Mouse (Mus musculus): ENCODE measurements at regions not wholly inside any gene's neighbourhood (a gene's known extent, or its start where the extent isn't known, plus 50 kb on each side); places are given as distances from the start of the nearest gene placed in this dataset.
"Not testable (repeated sequence)": the region's sequence is repeated elsewhere in the genome, so short reads cannot be mapped to it uniquely, and the experiment has no call there.

DNA sequence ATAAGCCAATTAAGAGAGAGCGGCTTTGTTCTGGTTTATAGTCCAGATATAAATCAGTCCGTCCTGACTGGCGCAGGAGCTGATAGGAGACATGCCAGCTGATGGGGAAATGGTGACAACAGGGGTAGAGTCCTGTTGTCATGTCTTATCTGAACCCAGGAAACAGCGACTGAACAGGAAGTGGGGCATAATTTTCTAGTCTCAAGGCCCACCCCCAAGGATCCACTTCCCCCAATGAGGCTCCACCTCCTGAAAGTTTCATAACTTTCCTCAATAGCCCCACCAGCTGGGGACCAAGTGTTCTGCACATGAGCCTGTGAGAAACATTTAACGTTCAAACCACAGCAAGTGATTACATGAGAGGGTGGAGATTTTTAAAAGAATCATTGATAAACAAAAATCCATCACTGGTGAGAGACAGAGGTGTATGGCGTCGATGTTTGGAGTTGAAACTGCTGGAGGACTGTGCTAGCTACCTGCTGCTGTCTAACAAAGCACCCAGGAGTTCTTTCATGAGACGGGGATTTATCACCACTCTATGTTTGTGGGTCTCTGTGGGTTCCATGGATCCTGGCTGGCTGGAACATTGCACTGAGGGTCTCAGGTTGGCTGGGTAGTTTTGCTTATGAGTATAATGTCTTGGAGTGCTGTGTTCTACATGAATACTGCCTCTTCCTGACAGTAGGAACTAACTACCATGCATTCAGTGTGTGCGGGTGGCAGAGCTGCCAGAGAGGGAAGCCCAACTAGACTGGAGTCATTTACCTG lies 132.0 kb upstream of the Gadl1 start:
- DNase-seq (ENCODE audit: low spot score in 2 of 2), result no peak

DNA sequence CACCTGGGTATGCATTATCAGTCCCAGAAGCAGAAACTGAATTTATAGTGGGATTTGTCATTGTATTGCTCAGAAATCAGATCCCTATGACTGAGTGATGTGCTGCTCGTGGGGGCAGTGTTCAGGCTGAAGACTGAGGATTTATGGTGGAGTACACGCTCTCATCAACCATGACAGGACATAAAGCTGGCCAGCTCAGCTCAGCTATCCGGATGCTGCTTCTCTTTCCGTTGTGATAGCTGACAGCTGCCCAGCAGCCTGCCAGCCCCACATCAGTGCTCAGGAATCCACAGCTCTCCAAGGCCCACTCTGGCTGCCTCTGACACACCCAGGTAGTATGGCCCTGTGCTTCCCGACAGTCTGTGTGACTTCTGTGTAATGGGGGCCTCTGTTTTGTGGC lies 130.4 kb upstream of the Gadl1 start:
- DNase-seq (ENCODE audit: low spot score in 2 of 2), result no peak

GRCm38 (mm10) chr9:115799330-115799729 lies 109.9 kb upstream of the Gadl1 start:
- DNase-seq (ENCODE audit: low spot score in 2 of 2), result no peak

- DNase-seq (ENCODE audit: low spot score in 2 of 2), result no peak
Observed at GRCm38 (mm10) chr9:115800624-115801023, 108.6 kb upstream of the Gadl1 start.

GRCm38 (mm10) chr9:115803071-115803470 lies 106.2 kb upstream of the Gadl1 start:
- no peak for DNase-seq (ENCODE audit: low spot score in 2 of 2)

DNA sequence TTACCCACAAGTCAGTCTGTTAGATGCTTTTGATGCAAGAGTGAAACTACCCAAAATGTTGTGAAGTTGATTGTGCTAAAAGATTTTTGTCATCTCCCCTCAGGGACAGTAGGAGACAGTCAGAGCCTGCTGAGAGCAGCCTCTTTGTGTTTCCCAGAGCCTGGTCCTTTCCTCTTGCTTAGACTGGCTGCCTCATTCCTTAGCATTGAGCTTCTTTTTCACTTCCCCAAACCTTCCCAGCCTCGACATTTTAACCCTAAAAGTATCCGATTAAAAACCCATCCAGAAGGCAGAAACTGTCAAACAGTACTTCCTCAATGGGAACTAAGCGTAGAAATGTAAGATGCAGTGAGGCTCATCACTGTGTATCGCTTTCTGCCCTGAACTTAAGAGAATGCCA lies 104.0 kb upstream of the Gadl1 start:
- no peak for DNase-seq (ENCODE audit: low spot score in 2 of 2)

- DNase-seq (ENCODE audit: low spot score in 2 of 2), result no peak
Observed at GRCm38 (mm10) chr9:115806018-115806702, 103.1 kb upstream of the Gadl1 start.

GRCm38 (mm10) chr9:115840186-115840585 lies 69.1 kb upstream of the Gadl1 start:
- DNase-seq (ENCODE audit: low spot score in 2 of 2), result no peak

DNA sequence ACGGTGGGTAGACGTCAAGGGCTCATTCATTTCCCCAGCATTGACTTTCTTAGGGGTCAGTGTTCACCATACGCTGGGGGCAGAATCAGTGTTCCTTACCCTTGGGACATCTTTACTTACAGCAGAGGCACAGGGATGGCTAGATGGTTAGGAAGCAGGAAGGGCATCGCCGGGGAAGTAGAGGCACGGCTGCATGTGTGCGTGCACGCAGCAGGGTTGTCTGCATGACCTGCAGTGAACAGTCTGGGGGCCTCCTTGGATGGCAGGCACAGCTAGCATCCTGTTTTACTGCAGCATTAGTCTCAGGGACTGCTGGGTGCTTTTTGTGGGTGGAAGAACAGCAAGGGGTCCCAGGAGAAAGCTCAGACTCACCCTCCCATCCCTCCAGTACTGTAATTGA lies 68.5 kb upstream of the Gadl1 start:
- no peak for DNase-seq (ENCODE audit: low spot score in 2 of 2)

- DNase-seq (ENCODE audit: low spot score in 2 of 2), result no peak
Observed at GRCm38 (mm10) chr9:115841684-115842083, 67.6 kb upstream of the Gadl1 start.

DNA sequence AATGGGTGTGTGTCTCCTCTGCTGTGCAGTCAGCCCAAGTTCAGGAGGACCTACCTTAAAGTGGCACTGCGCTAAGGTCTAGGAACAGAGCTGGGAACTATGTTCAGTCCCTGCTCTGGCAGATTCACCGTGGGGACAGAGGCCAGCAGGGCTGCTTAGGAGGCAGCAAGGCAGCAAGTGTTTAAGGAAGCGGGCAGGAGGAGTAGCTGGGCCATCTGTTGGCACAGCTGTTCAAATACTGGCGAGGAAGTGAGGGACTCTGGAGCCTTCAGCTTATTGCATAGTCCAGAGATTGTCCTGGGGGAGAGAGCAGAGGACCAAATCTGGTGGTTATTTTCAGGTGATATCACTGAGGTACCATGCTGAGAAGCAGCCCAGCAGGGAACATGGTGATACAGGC lies 64.9 kb upstream of the Gadl1 start:
- no peak for DNase-seq (ENCODE audit: low spot score in 2 of 2)

GRCm38 (mm10) chr9:115845091-115845490 lies 64.2 kb upstream of the Gadl1 start:
- no peak for DNase-seq (ENCODE audit: low spot score in 2 of 2)

- no peak for DNase-seq (ENCODE audit: low spot score in 2 of 2)
Observed at GRCm38 (mm10) chr9:115847289-115848074, 61.8 kb upstream of the Gadl1 start.

DNA sequence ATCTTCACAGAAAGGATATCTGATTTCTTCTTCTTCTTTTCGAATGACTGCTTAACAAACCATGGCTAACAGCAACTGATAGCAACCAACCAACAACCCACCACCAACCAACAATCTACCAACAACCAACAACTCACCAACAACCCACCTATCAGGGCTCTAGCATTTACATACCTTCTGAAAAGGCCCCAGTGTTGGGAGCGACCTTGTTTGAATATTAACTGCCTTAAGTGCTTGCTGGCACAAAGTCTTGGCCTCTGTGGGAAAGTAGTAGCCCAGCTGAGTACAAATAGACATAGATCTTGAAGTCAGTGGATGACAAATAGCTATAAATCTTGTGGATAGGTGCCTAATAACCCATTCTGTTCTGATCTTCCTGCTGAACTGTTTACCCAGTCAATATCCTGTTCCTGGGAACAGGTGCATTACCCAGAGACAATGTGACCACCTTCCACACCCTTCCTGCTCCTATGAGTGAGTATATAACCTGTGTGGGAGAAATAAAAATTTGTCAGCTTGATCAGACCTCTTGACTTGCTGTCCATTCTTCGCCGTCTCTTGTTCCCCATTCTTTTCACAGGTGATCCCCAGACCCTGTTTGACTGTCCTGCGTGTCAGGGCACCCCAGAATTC lies 55.9 kb upstream of the Gadl1 start:
- DNase-seq (ENCODE audit: low spot score in 2 of 2), result not testable (repeated sequence)

GRCm38 (mm10) chr9:115857301-115857700 lies 52.0 kb upstream of the Gadl1 start:
- DNase-seq (ENCODE audit: low spot score in 2 of 2), result no peak

- peak in 1 of 2 experiments; percentile 14 for DNase-seq (ENCODE audit: low spot score in 2 of 2)
Observed at GRCm38 (mm10) chr9:115858848-115859247, 50.4 kb upstream of the Gadl1 start.
